Mouse (Mus musculus): ENCODE data around the gene Phactr4.

DNA sequence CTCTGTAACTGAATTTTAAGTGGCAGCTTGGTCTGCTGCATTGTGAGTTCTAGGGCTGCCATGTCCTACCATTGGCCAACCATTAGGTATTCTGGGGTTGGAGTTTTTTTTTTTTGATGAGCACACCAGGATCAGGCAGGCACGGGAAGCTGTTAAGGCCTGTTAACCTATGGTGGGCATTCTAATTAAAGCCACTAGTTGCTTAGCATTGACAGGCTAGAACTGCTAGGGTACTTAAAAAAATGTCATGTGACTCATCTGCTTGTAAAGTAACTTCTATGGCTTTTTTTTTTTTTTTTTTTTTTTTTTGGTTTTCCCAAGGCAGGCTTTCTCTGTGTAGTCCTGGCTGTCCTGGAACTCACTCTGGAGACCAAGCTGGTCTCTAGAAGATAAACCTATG is 111.1 kb downstream of the Phactr4 start:
- TF ChIP-seq CTCF (conservative IDR thresholded peaks at IDR 0.05; ENCODE audit: low read length) (no peak), POU5F1 (IDR thresholded peaks at IDR 0.05; ENCODE audit: borderline replicate concordance, low read length) (no peak), NANOG (IDR thresholded peaks at IDR 0.05; ENCODE audit: borderline replicate concordance, low read length) (no peak)
